Mouse (Mus musculus) embryonic fibroblast, embryonic 13.5 days (primary cell): ENCODE data around the gene Synj2.

Experiments used
- CTCF ChIP-seq: IDR thresholded peaks from 2 replicates; pipeline ENCODE4 v1.5.1; 2011; ENCODE audit warnings: mild to moderate bottlenecking, control low read depth, low read length, moderate library complexity, borderline replicate concordance; ENCODE audit not compliant: insufficient read depth
- POLR2A ChIP-seq: IDR thresholded peaks from 2 replicates; pipeline ENCODE4 v1.6.1; 2011; ENCODE audit warnings: low read depth, mild to moderate bottlenecking, control low read depth, low read length, moderate library complexity

GRCm38 (mm10) chr17:6025831-6026230, 84.8 kb downstream of the Synj2 start:
- TF ChIP-seq CTCF = no peak
- TF ChIP-seq POLR2A = no peak
